Mouse (Mus musculus) kidney, adult 18-20 months (tissue): Measurements from ENCODE around the gene Reln.
A peak's percentile ranks its signal among the peaks of the same experiment; 100 is the strongest.

Experiments used
- DNase-seq: peaks from one replicate; pipeline ENCODE4 v3.0.0; 2021

Reln gene

GRCm38 (mm10) chr5:21919281-21919780 lies 425.2 kb downstream of the Reln start:
- DNase-seq = no peak

- no peak for DNase-seq
Observed at GRCm38 (mm10) chr5:21915973-21916372, 428.5 kb downstream of the Reln start.

- DNase-seq = no peak
Observed at GRCm38 (mm10) chr5:21914776-21915175, 429.7 kb downstream of the Reln start.

GRCm38 (mm10) chr5:21912835-21913530 lies 431.5 kb downstream of the Reln start:
- DNase-seq = no peak

- DNase-seq = no peak
Observed at GRCm38 (mm10) chr5:21910726-21911125, 433.8 kb downstream of the Reln start.

GRCm38 (mm10) chr5:21909713-21910112 lies 434.8 kb downstream of the Reln start:
- DNase-seq = no peak

- no peak for DNase-seq
Observed at GRCm38 (mm10) chr5:21901411-21901810, 443.1 kb downstream of the Reln start.

GRCm38 (mm10) chr5:21900891-21901290 lies 443.6 kb downstream of the Reln start:
- DNase-seq = no peak

- no peak for DNase-seq
Observed at GRCm38 (mm10) chr5:21898875-21899274, 445.6 kb downstream of the Reln start.

GRCm38 (mm10) chr5:21896586-21896985 lies 447.9 kb downstream of the Reln start:
- DNase-seq = no peak

GRCm38 (mm10) chr5:21894168-21894567 lies 450.3 kb downstream of the Reln start:
- DNase-seq = no peak

GRCm38 (mm10) chr5:21866750-21867149 lies 477.8 kb downstream of the Reln start:
- no peak for DNase-seq

- no peak for DNase-seq
Observed at GRCm38 (mm10) chr5:21866311-21866712, 478.2 kb downstream of the Reln start.

- peak; percentile 4 for DNase-seq
Observed at GRCm38 (mm10) chr5:21865346-21866107, 479.0 kb downstream of the Reln start, which contains the start of gene Slc26a5. Gene Slc26a5, minus strand, starts transcription at chr5:21865604.

GRCm38 (mm10) chr5:21858653-21859052 lies 485.8 kb downstream of the Reln start:
- no peak for DNase-seq

- no peak for DNase-seq
Observed at GRCm38 (mm10) chr5:21851679-21852340, 492.7 kb downstream of the Reln start.

GRCm38 (mm10) chr5:21847438-21847837 lies 497.1 kb downstream of the Reln start:
- DNase-seq = no peak

- no peak for DNase-seq
Observed at GRCm38 (mm10) chr5:21846616-21847290, 497.7 kb downstream of the Reln start.

GRCm38 (mm10) chr5:21844676-21845075 lies 499.8 kb downstream of the Reln start:
- no peak for DNase-seq
